Mouse (Mus musculus) frontal cortex, postnatal 25 days (tissue): Measurements from ENCODE around the gene Gng12.
A peak's percentile ranks its signal among the peaks of the same experiment; 100 is the strongest.
"Not testable (repeated sequence)": the region's sequence is repeated elsewhere in the genome, so short reads cannot be mapped to it uniquely, and the experiment has no call there.

Experiments used
- DNase-seq, 2 experiments: peaks; one replicate each; pipeline ENCODE4 v3.0.0; 2022; ENCODE audit warnings: low spot score in 2 of 2

The Gng12 gene

GRCm38 (mm10) chr6:67029312-67029950 lies 133.2 kb downstream of the Gng12 start:
- DNase-seq = no peak

GRCm38 (mm10) chr6:67029987-67030386 lies 133.8 kb downstream of the Gng12 start:
- no peak for DNase-seq

- no peak for DNase-seq
These were observed 134.2 kb downstream of the Gng12 start for GRCm38 (mm10) chr6:67030416-67030815.

- no peak for DNase-seq
These were observed 134.6 kb downstream of the Gng12 start for GRCm38 (mm10) chr6:67030846-67031245.

- not testable (repeated sequence) for DNase-seq
These were observed 136.4 kb downstream of the Gng12 start for GRCm38 (mm10) chr6:67032551-67032950.

GRCm38 (mm10) chr6:67032972-67033371 lies 136.8 kb downstream of the Gng12 start:
- DNase-seq = not testable (repeated sequence)

GRCm38 (mm10) chr6:67033604-67034003 lies 137.4 kb downstream of the Gng12 start:
- DNase-seq = no peak

- DNase-seq = no peak
These were observed 138.3 kb downstream of the Gng12 start for GRCm38 (mm10) chr6:67034331-67035130.

GRCm38 (mm10) chr6:67035388-67036299 lies 139.4 kb downstream of the Gng12 start:
- no peak for DNase-seq

- DNase-seq = peak; percentile 60 to 66
These were observed 140.2 kb downstream of the Gng12 start for GRCm38 (mm10) chr6:67036356-67036811.

GRCm38 (mm10) chr6:67036837-67037628 lies 140.8 kb downstream of the Gng12 start, which contains the start of gene Gadd45a:
Gadd45a (minus strand) TSS chr6:67037457.
- peak; percentile 69 to 81 for DNase-seq

- DNase-seq = no peak
These were observed 142.8 kb downstream of the Gng12 start for GRCm38 (mm10) chr6:67038964-67039363.

GRCm38 (mm10) chr6:67040904-67041410 lies 144.8 kb downstream of the Gng12 start:
- no peak for DNase-seq

GRCm38 (mm10) chr6:67045424-67045823 lies 149.2 kb downstream of the Gng12 start:
- DNase-seq = no peak

- DNase-seq = no peak
These were observed 150.7 kb downstream of the Gng12 start for GRCm38 (mm10) chr6:67046937-67047336.

- DNase-seq = no peak
These were observed 152.0 kb downstream of the Gng12 start for GRCm38 (mm10) chr6:67048052-67048691.

GRCm38 (mm10) chr6:67048880-67049694 lies 152.9 kb downstream of the Gng12 start:
- DNase-seq = no peak

GRCm38 (mm10) chr6:67049695-67050038 lies 153.5 kb downstream of the Gng12 start:
- no peak for DNase-seq

GRCm38 (mm10) chr6:67050063-67050462 lies 153.9 kb downstream of the Gng12 start:
- no peak for DNase-seq
